In genomic region chrX:151349322-151349721, GRCm38 (mm10) we compare ENCODE assay signal across 17 mouse cellular contexts. TPM values are rescaled to one million over a fixed set of nuclear protein-coding genes. Genes with fewer than 3 reads are reported as not detected.
DNase-seq lines count a peak whose midpoint lies in the region.
"Had no signal": no experiment of that assay in that cellular context is flagged by ENCODE, and none has a peak within 500 bp of the region (broad histone marks: within the 10 kb centered on the region; RNA-seq: fewer than 3 reads in every experiment).

No protein-coding gene starts in this region.

- peak; percentile 2 for DNase-seq in adrenal gland, adult 8-10 months
- DNase-seq in adrenal gland, adult 2 months, result no peak
- peak; percentile 5 to 17 for DNase-seq in heart, adult 18-20 months
- DNase-seq in heart, adult 8-10 months (ENCODE audit: low spot score), result no peak
- peak; percentile 9 for DNase-seq in lung, postnatal 36 days
- no peak for DNase-seq in lung, postnatal 4 days
- peak; percentile 78 for DNase-seq in NIH3T3 (ENCODE audit: low read depth)
- no peak for DNase-seq in ovary, postnatal 14 days (ENCODE audit: low spot score)
- DNase-seq: cerebellum, adult 8-10 months; cerebellum, postnatal 36 days; embryo, embryonic 11 days; heart, postnatal 4 days; kidney, adult 18-20 months; kidney, postnatal 4 days; liver; liver, postnatal 0 days; thymus, postnatal 14 days had no signal

RNA-seq across cellular contexts. Expression of gene Fam120c, which starts 5.3 kb away (rescaled TPM):
- 10 to 100 TPM; 17.9 to 21.9 (median 20.3) TPM for total RNA-seq in adrenal gland, adult 8-10 months (2022)
- 10 to 100 TPM; 13.6 to 19.7 TPM for total RNA-seq in adrenal gland, adult 2 months (2021)
- 8.3 and 8.5 TPM in 2 replicates for polyA plus RNA-seq in adrenal gland, adult 2 months (2012; rRNA removed)
- 10 to 100 TPM; 14.5 to 14.9 TPM for total RNA-seq in heart, adult 18-20 months (2021)
- total RNA-seq in heart, adult 8-10 months (2022), result 10 to 100 TPM; 12.0 to 16.6 (median 15.2) TPM

Comparison
In these comparisons a context has a peak if more than half of its experiments do, and no peak if none do; other contexts are left out.
1. DNase-seq: peak in adrenal gland, adult 8-10 months (single experiment), heart, adult 18-20 months (2 of 2), lung, postnatal 36 days (single experiment) and NIH3T3 (single experiment); none in adrenal gland, adult 2 months (single experiment), heart, adult 8-10 months (single experiment), lung, postnatal 4 days (0 of 2) and ovary, postnatal 14 days (single experiment).